Mouse (Mus musculus) midbrain, postnatal 0 days (tissue): ENCODE measurements around the gene Rbms1. TPM values are rescaled to one million over a fixed set of nuclear protein-coding genes. Genes with fewer than 3 reads are reported as not detected.
"Not testable (repeated sequence)": the region's sequence is repeated elsewhere in the genome, so short reads cannot be mapped to it uniquely, and the experiment has no call there.

Source experiments
- ATAC-seq: fragments of 200-750 bp; cut with Nextera tagmentation; 2 replicates; pipeline ENCODE4 v1.8.0; 2017; ENCODE audit warnings: moderate number of reproducible peaks, mild to moderate bottlenecking, moderate TSS enrichment, moderate library complexity; ENCODE audit not compliant: low FRiP score
- DNase-seq: peaks from one replicate; pipeline ENCODE4 v3.0.0-alpha.2; 2015; ENCODE audit warnings: low spot score
- H3K27ac ChIP-seq: fragments of 300-500 bp; sonication (generic); 2 replicates; pipeline ENCODE4 v1.5.1; 2014; ENCODE audit warnings: low read depth, mild to moderate bottlenecking, low read length, mixed read lengths
- H3K27me3 ChIP-seq: fragments of 300-500 bp; sonication (generic); 2 replicates; pipeline ENCODE4 v1.6.1; 2014; ENCODE audit warnings: low read length, control low read depth, mixed read lengths; ENCODE audit not compliant: insufficient read depth
- H3K36me3 ChIP-seq: fragments of 300-500 bp; sonication (generic); 2 replicates; pipeline ENCODE4 v1.6.1; 2014; ENCODE audit warnings: low read length, control low read depth, mixed read lengths; ENCODE audit not compliant: insufficient read depth
- H3K4me1 ChIP-seq: fragments of 300-500 bp; sonication (generic); 2 replicates; pipeline ENCODE4 v1.6.1; 2014; ENCODE audit warnings: mild to moderate bottlenecking, control low read depth, antibody characterized with exemption, low read length, mixed read lengths; ENCODE audit not compliant: insufficient read depth
- H3K4me2 ChIP-seq: fragments of 300-500 bp; sonication (generic); 2 replicates; pipeline ENCODE4 v1.6.1; 2014; ENCODE audit warnings: low read depth, mild to moderate bottlenecking, low read length, mixed read lengths; ENCODE audit not compliant: poor library complexity, severe bottlenecking
- H3K4me3 ChIP-seq: fragments of 300-500 bp; sonication (generic); 2 replicates; pipeline ENCODE4 v1.5.1; 2014; ENCODE audit warnings: low read depth, mild to moderate bottlenecking, low read length, moderate library complexity
- H3K9ac ChIP-seq: fragments of 300-500 bp; sonication (generic); replicated peaks from 2 replicates; pipeline ENCODE4 v1.6.1; 2014; ENCODE audit warnings: mild to moderate bottlenecking, low read length, moderate library complexity, mixed read lengths; ENCODE audit not compliant: poor library complexity, severe bottlenecking
- H3K9me3 ChIP-seq: fragments of 300-500 bp; sonication (generic); 2 replicates; pipeline ENCODE4 v1.6.1; 2016; ENCODE audit warnings: low read length, control low read depth
- CTCF ChIP-seq: IDR thresholded peaks from 2 replicates; pipeline ENCODE4 v1.5.1; 2016; ENCODE audit warnings: antibody characterized with exemption, mild to moderate bottlenecking
- WGBS: fragments of 180-500 bp; shearing (Covaris S2); extraction: QIAGEN DNeasy Blood & Tissue Kit; methylation state at CpG from one replicate; pipeline ENCODE4 v1.1.7; 2014; 5-methylcytosine and 5-hydroxymethylcytosine counted together
- polyA plus RNA-seq: library from polyadenylated mRNA; unstranded; fragments of >200 nt; fragmentation: Nextera tagmentation; extraction: Ambion mirVana; gene quantifications from 2 replicates; pipeline ENCODE4 v1.2.1, GENCODE M21; 2015
- total RNA-seq: library from RNA; depleted of rRNA; stranded (reverse); fragments of >200 nt; gene quantifications from 2 replicates; pipeline ENCODE4 v1.2.3, GENCODE M21; 2014

The Rbms1 gene
- total and polyA plus RNA-seq, 2 experiments from 2014 or later: 36.2 to 40.4 TPM

DNA sequence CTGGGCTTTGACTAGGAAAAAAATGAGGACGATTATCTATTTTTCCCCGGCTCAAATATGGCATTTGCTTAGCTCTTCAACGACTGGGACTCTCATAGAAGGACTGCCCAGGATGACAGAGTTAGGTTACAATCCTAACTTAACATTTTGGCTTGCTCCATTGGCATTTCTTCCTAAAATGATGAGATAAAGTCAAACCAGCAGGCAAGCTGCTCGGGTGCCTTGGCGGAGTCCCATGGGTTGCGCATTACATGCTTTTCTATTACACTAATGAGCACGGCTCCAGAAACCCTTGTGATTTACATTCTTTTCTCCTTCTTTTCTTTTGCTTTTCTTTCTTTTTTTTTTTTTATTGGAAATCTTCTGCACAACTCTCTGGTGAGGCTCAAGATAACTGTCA lies 128.7 kb downstream of the Rbms1 start:
- ATAC-seq (no peak), DNase-seq (no peak)
- no peaks in the 10 kb centered on the region for H3K27me3 ChIP-seq
- H3K4me3 ChIP-seq: no peak overlapping the region
- no peak overlapping the region for H3K4me2 ChIP-seq
- H3K27ac ChIP-seq: no peak overlapping the region
- H3K9me3 ChIP-seq: no peaks in the 10 kb centered on the region
- H3K36me3 ChIP-seq: no peaks in the 10 kb centered on the region
- WGBS: 58% methylated on average over 7 of the region's 7 CpGs
- peaks cover 4% of the 10 kb centered on the region; the same call in 1 of the 2 replicates for H3K4me1 ChIP-seq
- no peak overlapping the region for H3K9ac ChIP-seq
- no peak for TF ChIP-seq CTCF

DNA sequence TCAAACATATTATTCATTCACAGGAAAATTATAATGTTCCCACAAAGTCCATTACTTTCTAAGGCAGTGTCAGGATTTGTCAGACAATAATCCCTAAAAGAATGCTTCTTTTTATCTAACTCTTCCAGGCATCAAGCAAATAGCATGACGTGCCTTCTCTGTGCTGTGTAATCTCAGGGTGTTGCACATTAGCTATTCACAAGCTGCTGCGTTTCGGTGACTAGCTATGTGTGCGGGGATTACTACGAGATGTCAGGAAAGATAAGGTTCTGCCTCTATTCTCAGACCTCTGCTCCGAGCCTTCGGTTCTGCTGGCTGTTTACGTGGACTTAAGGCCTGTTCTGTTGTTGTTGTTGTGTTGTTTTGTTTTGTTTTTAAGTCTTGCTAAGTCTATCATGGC lies 130.7 kb downstream of the Rbms1 start:
- H3K27ac ChIP-seq: no peak overlapping the region
- no peak overlapping the region for H3K4me3 ChIP-seq
- ATAC-seq: no peak
- WGBS: 28% methylated on average over 8 of the region's 8 CpGs
- H3K36me3 ChIP-seq: no peaks in the 10 kb centered on the region
- TF ChIP-seq CTCF: no peak
- no peaks in the 10 kb centered on the region for H3K9me3 ChIP-seq
- DNase-seq: no peak
- no peak overlapping the region for H3K9ac ChIP-seq
- H3K4me2 ChIP-seq: no peak overlapping the region
- no peaks in the 10 kb centered on the region for H3K27me3 ChIP-seq
- 0 out of 2 replicates have a peak, but pooled peaks cover under 1% of the 10 kb centered on the region for H3K4me1 ChIP-seq

DNA sequence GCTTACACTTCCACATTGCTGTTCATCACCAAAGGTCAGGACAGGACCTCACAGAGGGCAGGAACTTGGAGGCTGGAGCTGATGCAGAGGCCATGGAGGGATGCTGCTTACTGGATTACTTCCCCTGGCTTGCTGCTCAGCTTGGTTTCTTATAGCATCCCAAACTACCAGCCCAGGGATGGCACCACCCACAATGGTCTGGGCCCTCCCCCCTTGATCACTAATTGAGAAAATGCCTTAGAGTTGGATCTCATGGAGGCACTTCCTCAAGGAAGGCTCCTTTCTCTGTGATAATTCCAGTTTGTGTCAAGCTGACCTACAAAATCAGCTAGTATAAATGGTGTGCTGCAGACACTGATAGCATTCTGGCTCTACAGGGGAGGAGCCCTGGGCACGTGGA lies 132.5 kb downstream of the Rbms1 start:
- not testable (repeated sequence) for H3K36me3 ChIP-seq, H3K27me3 ChIP-seq, H3K4me2 ChIP-seq, H3K4me1 ChIP-seq, DNase-seq, ATAC-seq, H3K9me3 ChIP-seq, H3K4me3 ChIP-seq, H3K9ac ChIP-seq, H3K27ac ChIP-seq
- WGBS: 14% methylated on average over 1 of the region's 1 CpGs

DNA sequence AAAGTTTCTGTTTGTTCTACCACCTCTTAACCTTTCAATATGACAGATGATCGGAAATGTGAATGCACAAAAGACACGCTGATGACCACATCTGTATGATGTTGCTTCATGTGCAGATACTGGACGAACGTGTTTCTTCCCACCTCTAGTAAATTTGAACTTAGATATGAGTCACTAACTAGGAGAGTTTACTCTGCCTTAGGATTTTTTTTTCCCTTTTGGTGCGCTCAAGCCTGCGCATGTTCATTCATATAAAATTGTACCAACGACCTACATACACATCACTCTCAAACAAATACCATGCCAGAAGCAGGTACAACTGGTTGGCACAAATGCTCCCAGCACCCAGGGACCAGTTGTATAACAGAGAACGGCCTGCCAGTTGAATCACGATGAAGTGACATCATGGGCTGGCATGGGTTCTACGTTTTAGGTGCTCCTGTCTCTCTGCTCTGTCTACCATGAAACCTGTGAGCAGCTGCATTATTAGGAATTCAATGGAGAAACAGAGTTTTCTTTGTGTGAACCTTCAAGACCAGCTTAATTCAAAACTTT lies 134.0 kb downstream of the Rbms1 start:
- no peak overlapping the region for H3K4me2 ChIP-seq
- H3K27me3 ChIP-seq: no peaks in the 10 kb centered on the region
- ATAC-seq (no peak), DNase-seq (no peak)
- WGBS: 89% methylated on average over 10 of the region's 10 CpGs
- H3K27ac ChIP-seq: no peak overlapping the region
- peaks cover 3% of the 10 kb centered on the region; the same call in 1 of the 2 replicates for H3K4me1 ChIP-seq
- H3K9me3 ChIP-seq: no peaks in the 10 kb centered on the region
- TF ChIP-seq CTCF: no peak
- H3K36me3 ChIP-seq: no peaks in the 10 kb centered on the region
- H3K9ac ChIP-seq: no peak overlapping the region
- H3K4me3 ChIP-seq: no peak overlapping the region

DNA sequence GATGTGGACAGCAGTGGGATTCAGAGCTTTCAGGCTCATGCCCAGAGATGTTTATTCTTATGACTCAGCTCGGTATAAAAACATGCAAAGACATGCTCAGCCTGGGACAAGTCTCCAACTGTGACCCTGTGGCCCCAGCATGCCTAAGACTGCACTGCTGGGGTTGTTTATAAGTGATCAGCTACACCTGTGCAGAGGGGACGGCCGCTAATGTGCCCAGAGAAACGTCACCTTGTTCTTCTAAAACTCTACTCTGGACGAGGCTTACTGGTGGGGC lies 135.9 kb downstream of the Rbms1 start:
- no peaks in the 10 kb centered on the region for H3K9me3 ChIP-seq
- no peak for TF ChIP-seq CTCF
- no peak for ATAC-seq
- no peak for DNase-seq
- H3K27ac ChIP-seq: no peak overlapping the region
- H3K4me2 ChIP-seq: no peak overlapping the region
- peaks cover 3% of the 10 kb centered on the region; the same call in 1 of the 2 replicates for H3K4me1 ChIP-seq
- H3K4me3 ChIP-seq: no peak overlapping the region
- H3K27me3 ChIP-seq: no peaks in the 10 kb centered on the region
- H3K36me3 ChIP-seq: no peaks in the 10 kb centered on the region
- WGBS: 88% methylated on average over 5 of the region's 5 CpGs
- H3K9ac ChIP-seq: no peak overlapping the region

DNA sequence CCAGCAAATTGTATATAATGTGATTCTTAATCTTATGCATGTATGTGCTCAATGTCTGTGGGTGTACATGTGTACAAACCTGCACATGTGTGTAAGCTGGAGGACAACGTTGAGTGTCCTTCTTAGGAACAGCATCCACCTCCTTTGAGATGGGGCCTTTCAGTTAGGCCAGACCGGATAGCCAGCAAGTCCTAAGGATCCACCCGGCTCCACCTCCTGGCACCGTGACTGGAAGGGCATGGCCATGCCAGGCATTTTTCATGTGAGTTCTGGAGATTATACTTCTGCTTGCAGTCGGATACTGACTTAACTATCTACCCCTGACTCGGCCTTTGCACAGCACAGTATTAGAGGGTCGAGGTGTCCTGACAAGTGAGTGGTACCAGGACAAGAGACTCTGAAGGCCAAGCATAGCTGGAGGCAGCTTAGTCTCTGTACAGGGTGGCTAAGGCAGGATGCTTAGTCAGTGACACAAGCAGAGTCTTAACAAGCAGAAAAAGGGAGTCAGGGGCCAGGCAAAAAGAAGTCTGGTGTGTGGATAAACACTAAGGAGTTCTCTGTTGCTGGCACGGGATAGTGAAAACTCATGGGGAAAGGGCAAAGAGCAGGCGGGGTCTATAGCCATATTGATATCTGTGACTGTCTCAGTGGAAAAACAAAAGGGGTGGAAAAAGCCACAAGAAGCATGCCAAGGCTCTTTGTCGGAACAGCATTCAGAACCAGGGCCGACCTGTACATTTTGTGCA lies 136.4 kb downstream of the Rbms1 start:
- DNase-seq (no peak), ATAC-seq (no peak)
- no peak overlapping the region for H3K4me3 ChIP-seq
- TF ChIP-seq CTCF: no peak
- H3K9me3 ChIP-seq: no peaks in the 10 kb centered on the region
- peaks cover 3% of the 10 kb centered on the region; the same call in 1 of the 2 replicates for H3K4me1 ChIP-seq
- no peak overlapping the region for H3K9ac ChIP-seq
- no peaks in the 10 kb centered on the region for H3K27me3 ChIP-seq
- H3K27ac ChIP-seq: no peak overlapping the region
- WGBS: 85% methylated on average over 11 of the region's 11 CpGs
- H3K4me2 ChIP-seq: no peak overlapping the region
- H3K36me3 ChIP-seq: no peaks in the 10 kb centered on the region
